Mouse (Mus musculus) testis, adult 2 months (tissue): ENCODE results near the gene Ptpn14.

ENCODE experiments used
- CTCF ChIP-seq: fragments of 200-500 bp; IDR thresholded peaks from 2 replicates; pipeline ENCODE4 v1.5.1; 2012; ENCODE audit warnings: low read depth, mild to moderate bottlenecking, inconsistent platforms, low read length, moderate library complexity; ENCODE audit not compliant: control insufficient read depth, insufficient read depth, insufficient replicate concordance
- POLR2A ChIP-seq: fragments of 200-500 bp; IDR thresholded peaks from 2 replicates; pipeline ENCODE4 v1.6.1; 2012; ENCODE audit warnings: low read depth, mild to moderate bottlenecking, inconsistent platforms, low read length, moderate library complexity; ENCODE audit not compliant: control insufficient read depth

- no peak for TF ChIP-seq POLR2A
- TF ChIP-seq CTCF: no peak
These were observed 102.3 kb downstream of the Ptpn14 start for GRCm38 (mm10) chr1:189830391-189830790.
